Mouse (Mus musculus) small intestine, adult 2 months (tissue): ENCODE measurements around the gene Mettl16. TPM values are rescaled to one million over a fixed set of nuclear protein-coding genes. Genes with fewer than 3 reads are reported as not detected.

Source experiments
- H3K27ac ChIP-seq: fragments of 200-500 bp; 2 replicates; pipeline ENCODE4 v1.5.1; 2012; ENCODE audit warnings: low read depth, low read length, control low read depth, inconsistent platforms; ENCODE audit not compliant: insufficient read depth
- H3K27me3 ChIP-seq: fragments of 200-500 bp; 2 replicates; pipeline ENCODE4 v1.6.1; 2012; ENCODE audit warnings: mild to moderate bottlenecking, moderate library complexity, low read length, inconsistent platforms; ENCODE audit not compliant: control insufficient read depth, insufficient read depth
- H3K36me3 ChIP-seq: fragments of 200-500 bp; 2 replicates; pipeline ENCODE4 v1.6.1; 2012; ENCODE audit warnings: mild to moderate bottlenecking, low read length, control low read depth, inconsistent platforms; ENCODE audit not compliant: control insufficient read depth, insufficient read depth
- H3K4me1 ChIP-seq: fragments of 200-500 bp; 2 replicates; pipeline ENCODE4 v1.6.1; 2012; ENCODE audit warnings: low read length, inconsistent platforms, mixed read lengths; ENCODE audit not compliant: control insufficient read depth, insufficient read depth, insufficient read length
- H3K4me3 ChIP-seq: fragments of 200-500 bp; 2 replicates; pipeline ENCODE4 v1.5.1; 2012; ENCODE audit warnings: low read depth, mild to moderate bottlenecking, control low read depth, inconsistent platforms, low read length, moderate library complexity
- CTCF ChIP-seq: fragments of 200-500 bp; IDR thresholded peaks from 2 replicates; pipeline ENCODE4 v1.5.1; 2012; ENCODE audit warnings: low read depth, mild to moderate bottlenecking, control low read depth, inconsistent platforms, low read length, moderate library complexity, mixed read lengths; ENCODE audit not compliant: insufficient replicate concordance, insufficient read length; ENCODE audit errors: extremely low read depth
- POLR2A ChIP-seq: fragments of 200-500 bp; IDR thresholded peaks from 2 replicates; pipeline ENCODE4 v1.6.1; 2012; ENCODE audit warnings: low read depth, mild to moderate bottlenecking, control low read depth, inconsistent platforms, low read length, moderate library complexity
- WGBS: fragments of 180-500 bp; shearing (Covaris S2); methylation state at CpG from one replicate; pipeline ENCODE4 v1.1.7; 2018; 5-methylcytosine and 5-hydroxymethylcytosine counted together
- polyA plus RNA-seq: library from polyadenylated mRNA; depleted of rRNA; stranded (reverse); fragments of >200 nt; gene quantifications from 2 replicates; pipeline ENCODE4 v1.2.3, GENCODE M21; 2012

The Mettl16 gene
- polyA plus RNA-seq, 1 experiment: 1.6 TPM

- H3K27ac ChIP-seq: peak overlapping the region; percentile 29; the same call in 1 of the 2 replicates
- TF ChIP-seq CTCF (no peak), POLR2A (no peak)
- peaks cover 11% of the 10 kb centered on the region for H3K4me1 ChIP-seq
- no peaks in the 10 kb centered on the region for H3K27me3 ChIP-seq
- no peaks in the 10 kb centered on the region; the same call in 1 of the 2 replicates for H3K36me3 ChIP-seq
- no peak overlapping the region for H3K4me3 ChIP-seq
- WGBS: 46% methylated on average over 4 of the region's 4 CpGs
Observed at GRCm38 (mm10) chr11:74866640-74867039, 96.0 kb downstream of the Mettl16 start.

DNA sequence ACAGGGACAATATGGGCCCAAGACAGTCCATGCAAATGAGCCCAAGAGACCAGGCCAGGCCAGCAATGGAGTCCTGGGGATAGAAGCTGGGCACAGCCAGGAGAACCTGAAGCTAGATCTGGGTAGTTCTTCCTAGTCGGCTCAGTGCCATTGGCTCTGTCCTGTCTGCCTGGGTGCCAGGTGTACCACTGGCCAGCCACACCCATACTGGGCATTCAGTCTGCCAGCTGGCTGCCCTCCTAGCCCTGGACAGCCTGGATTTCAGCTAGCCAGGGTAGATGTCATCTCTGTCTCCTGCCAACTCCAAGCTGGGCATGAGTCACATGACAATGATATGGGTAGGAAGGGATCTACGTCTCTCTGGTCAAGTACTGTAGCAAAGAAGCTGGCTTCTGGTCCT is 96.6 kb downstream of the Mettl16 start:
- TF ChIP-seq POLR2A (no peak), CTCF (no peak)
- Histone ChIP-seq H3K4me3 (no peak overlapping the region), H3K36me3 (no peaks in the 10 kb centered on the region; the same call in 1 of the 2 replicates), H3K27ac (no peak overlapping the region), H3K27me3 (no peaks in the 10 kb centered on the region), H3K4me1 (peaks cover 11% of the 10 kb centered on the region)
- whole genome bisulfite sequencing: 42% methylated on average over 2 of the region's 2 CpGs

DNA sequence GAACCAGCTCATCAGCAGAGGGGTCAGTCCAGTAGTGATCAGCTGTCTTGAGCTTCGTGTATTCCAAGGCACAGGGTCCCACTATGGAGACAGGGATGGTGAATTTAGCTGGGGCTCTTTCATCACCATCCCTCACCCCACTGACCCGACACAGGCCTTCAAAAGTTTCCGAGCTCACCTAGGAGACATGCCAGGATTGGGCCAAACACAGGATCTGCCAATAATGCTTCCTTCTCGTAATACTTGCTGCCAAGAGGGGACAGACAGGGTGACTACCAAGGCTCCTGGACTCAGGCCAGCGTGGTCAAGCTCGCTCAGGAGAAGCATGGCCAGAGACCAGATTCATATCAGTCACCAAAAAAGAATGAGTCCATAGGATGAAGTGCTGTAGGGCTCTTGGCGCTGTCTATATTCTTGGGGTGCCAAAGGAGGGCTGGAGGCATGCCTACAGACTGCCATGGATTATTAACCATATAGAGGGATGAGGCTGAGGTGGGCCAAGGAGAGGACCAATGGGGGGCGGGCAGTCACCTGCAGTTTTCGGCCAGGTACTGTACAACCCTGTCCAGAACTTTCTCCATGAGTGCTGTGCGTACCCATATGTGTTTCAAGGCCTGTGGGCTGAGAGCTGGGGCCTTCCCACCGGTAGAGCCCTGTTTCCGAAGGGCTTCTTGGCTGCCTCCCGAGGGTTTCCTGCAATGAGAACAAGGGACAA is 97.6 kb downstream of the Mettl16 start:
- Histone ChIP-seq H3K27me3 (no peaks in the 10 kb centered on the region), H3K36me3 (no peaks in the 10 kb centered on the region; the same call in 1 of the 2 replicates), H3K4me3 (no peak overlapping the region), H3K27ac (no peak overlapping the region), H3K4me1 (peaks cover 11% of the 10 kb centered on the region)
- TF ChIP-seq CTCF: no peak
- TF ChIP-seq POLR2A: no peak
- WGBS: 92% methylated on average over 13 of the region's 13 CpGs

DNA sequence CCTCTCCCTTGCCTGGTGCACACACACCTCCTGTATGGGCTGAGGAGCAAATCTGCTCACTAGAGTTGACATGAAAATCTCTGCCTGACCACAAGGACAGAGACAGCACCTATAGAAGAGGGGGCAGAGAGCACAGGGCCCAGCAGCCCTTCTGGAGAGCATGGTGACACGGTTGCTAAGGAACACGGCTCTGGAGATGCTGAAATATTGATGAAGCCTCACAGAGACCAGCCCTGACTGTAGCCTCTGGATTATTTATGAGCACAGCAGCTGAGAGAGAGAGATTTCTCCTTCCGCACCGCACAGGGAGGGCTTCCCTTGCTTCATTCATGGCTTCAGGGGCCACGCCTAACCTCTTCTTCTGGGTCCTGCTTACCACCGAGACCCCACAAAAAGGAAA is 99.0 kb downstream of the Mettl16 start:
- H3K27me3 ChIP-seq: no peaks in the 10 kb centered on the region
- peaks cover 11% of the 10 kb centered on the region for H3K4me1 ChIP-seq
- no peak overlapping the region for H3K4me3 ChIP-seq
- no peaks in the 10 kb centered on the region; the same call in 1 of the 2 replicates for H3K36me3 ChIP-seq
- H3K27ac ChIP-seq: no peak overlapping the region
- TF ChIP-seq POLR2A (no peak), CTCF (no peak)
- WGBS: 89% methylated on average over 6 of the region's 6 CpGs

DNA sequence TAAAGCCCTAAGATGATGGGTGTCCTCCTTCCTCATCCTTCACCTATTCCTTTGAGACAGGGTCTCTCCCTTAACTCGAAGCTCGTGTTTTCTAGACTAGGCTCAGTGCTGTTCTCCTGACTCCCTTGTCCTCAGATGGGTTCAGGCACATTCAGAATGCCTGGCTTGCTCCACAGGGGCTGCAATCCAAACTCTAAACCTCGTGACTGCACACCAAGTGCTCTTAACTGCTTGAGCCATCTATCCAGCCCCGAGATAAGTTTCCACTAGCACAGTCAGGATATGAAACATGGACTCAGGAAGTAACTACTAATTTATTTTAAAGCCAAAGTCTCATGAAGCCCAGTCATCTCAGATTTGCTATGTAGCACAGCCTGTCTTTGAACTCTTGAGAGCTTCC is 99.9 kb downstream of the Mettl16 start:
- H3K4me1 ChIP-seq: peaks cover 11% of the 10 kb centered on the region
- no peak overlapping the region for H3K27ac ChIP-seq
- no peak overlapping the region for H3K4me3 ChIP-seq
- no peak for TF ChIP-seq CTCF
- TF ChIP-seq POLR2A: no peak
- H3K27me3 ChIP-seq: no peaks in the 10 kb centered on the region
- WGBS: 54% methylated on average over 4 of the region's 4 CpGs
- H3K36me3 ChIP-seq: no peaks in the 10 kb centered on the region; the same call in 1 of the 2 replicates

DNA sequence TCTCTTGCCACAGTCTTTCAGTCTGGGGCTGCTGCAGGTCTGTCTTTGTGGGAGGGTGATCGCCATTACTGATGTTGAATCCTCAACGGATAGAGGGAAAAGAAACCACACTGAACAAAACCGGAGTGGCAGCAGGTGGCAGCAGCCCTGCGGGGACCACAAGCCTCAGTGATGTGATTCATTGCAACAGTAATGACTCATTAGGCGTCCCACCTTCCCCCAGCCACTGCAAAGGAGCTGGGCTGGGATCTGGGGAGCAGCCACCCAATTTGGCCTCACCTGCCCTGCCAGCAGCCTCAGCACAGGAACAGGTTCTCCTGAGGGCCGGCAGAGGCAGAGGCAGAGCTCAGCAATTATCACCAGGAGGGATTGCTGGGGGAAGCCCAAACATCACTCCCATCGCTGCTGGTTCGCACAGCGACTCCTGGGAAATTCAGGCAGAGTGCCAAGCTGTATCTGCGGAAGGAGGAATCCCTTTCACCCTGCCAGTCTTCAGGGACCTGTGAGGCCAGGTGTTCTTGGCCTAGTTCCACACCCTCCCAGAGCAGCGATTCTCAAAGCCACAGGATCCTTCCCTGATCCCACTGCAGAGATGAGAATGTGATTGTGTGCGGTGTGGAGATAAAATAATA is 100.5 kb downstream of the Mettl16 start:
- Histone ChIP-seq H3K27me3 (no peaks in the 10 kb centered on the region), H3K4me1 (peaks cover 11% of the 10 kb centered on the region), H3K4me3 (no peak overlapping the region), H3K27ac (no peak overlapping the region; the same call in 1 of the 2 replicates), H3K36me3 (no peaks in the 10 kb centered on the region; the same call in 1 of the 2 replicates)
- WGBS: 19% methylated on average over 12 of the region's 12 CpGs
- TF ChIP-seq CTCF: no peak

- H3K27me3 ChIP-seq: no peaks in the 10 kb centered on the region
- no peak for TF ChIP-seq CTCF
- TF ChIP-seq POLR2A: no peak
- H3K36me3 ChIP-seq: no peaks in the 10 kb centered on the region
- 84% methylated on average over 3 of the region's 3 CpGs for WGBS
- peaks cover 4% of the 10 kb centered on the region; the same call in 1 of the 2 replicates for H3K4me1 ChIP-seq
- no peak overlapping the region for H3K27ac ChIP-seq
- no peak overlapping the region for H3K4me3 ChIP-seq
Observed at GRCm38 (mm10) chr11:74874630-74875029, 104.0 kb downstream of the Mettl16 start.
